Mouse (Mus musculus): Measurements from ENCODE around the gene Mall. TPM values are rescaled to one million over a fixed set of nuclear protein-coding genes. Genes with fewer than 3 reads are reported as not detected.

Gene Mall
- total RNA-seq, 2 experiments from 2014 or later = 0.39 to 0.82 TPM

Other genes with a start within 250 kb of the Mall start
- 10 to 100 TPM; 63.9 to 73.7 TPM for gene Kcnip3, start 207.8 kb downstream of the Mall start, total RNA-seq (2021)
- gene Prom2, start 188.5 kb downstream of the Mall start, total RNA-seq (2021) = under 1 TPM in 1 of 2 experiments, not detected in 1; 0.05 TPM
- 1 to 10 TPM; 8.3 to 8.9 TPM for gene Zfp661, start 142.8 kb downstream of the Mall start, total RNA-seq (2021)
- 100 to 1,000 TPM in 1 of 2 experiments, 10 to 100 TPM in 1; 81.1 to 102 TPM for gene Mrps5, start 142.7 kb downstream of the Mall start, total RNA-seq (2021)
- 100 to 1,000 TPM; 190 to 231 TPM for gene Mal, start 73.2 kb downstream of the Mall start, total RNA-seq (2021)
- 10 to 100 TPM; 18.8 to 23.4 TPM for gene Nphp1, start 59.0 kb upstream of the Mall start, total RNA-seq (2021)
- gene Mtln, start 62.6 kb upstream of the Mall start, total RNA-seq (2021) = 10 to 100 TPM; 48.6 to 59.2 TPM
- 1 to 10 TPM in 1 of 2 experiments, under 1 TPM in 1; 0.54 to 1.1 TPM for gene Bub1, start 101.9 kb upstream of the Mall start, total RNA-seq (2021)
- not detected for gene Acoxl, start 108.9 kb upstream of the Mall start, total RNA-seq (2021)